Mouse (Mus musculus) forebrain, embryonic 13.5 days (tissue): ENCODE measurements around the gene Fam71e2. TPM values are rescaled to one million over a fixed set of nuclear protein-coding genes. Genes with fewer than 3 reads are reported as not detected.
"Not testable (repeated sequence)": the region's sequence is repeated elsewhere in the genome, so short reads cannot be mapped to it uniquely, and the experiment has no call there.

ENCODE experiments used
- ATAC-seq: fragments of 200-750 bp; cut with Nextera tagmentation; 2 replicates; pipeline ENCODE4 v1.8.0; 2017
- H3K27ac ChIP-seq: fragments of 300-500 bp; sonication (generic); 2 replicates; pipeline ENCODE4 v1.5.1; 2015; ENCODE audit warnings: inconsistent platforms, mild to moderate bottlenecking, moderate library complexity
- H3K27me3 ChIP-seq: fragments of 300-500 bp; sonication (generic); 2 replicates; pipeline ENCODE4 v1.6.1; 2015; ENCODE audit warnings: mild to moderate bottlenecking, inconsistent platforms
- H3K36me3 ChIP-seq: fragments of 300-500 bp; sonication (generic); 2 replicates; pipeline ENCODE4 v1.6.1; 2015; ENCODE audit warnings: mild to moderate bottlenecking, inconsistent platforms; ENCODE audit not compliant: poor library complexity, severe bottlenecking
- H3K4me1 ChIP-seq: fragments of 300-500 bp; sonication (generic); 2 replicates; pipeline ENCODE4 v1.6.1; 2015; ENCODE audit warnings: inconsistent platforms
- H3K4me2 ChIP-seq: fragments of 300-500 bp; sonication (generic); 2 replicates; pipeline ENCODE4 v1.6.1; 2015; ENCODE audit warnings: inconsistent platforms, mild to moderate bottlenecking, moderate library complexity
- H3K4me3 ChIP-seq: fragments of 300-500 bp; sonication (generic); 2 replicates; pipeline ENCODE4 v1.5.1; 2015; ENCODE audit warnings: mild to moderate bottlenecking, inconsistent platforms
- H3K9ac ChIP-seq: fragments of 300-500 bp; sonication (generic); 2 replicates; pipeline ENCODE4 v1.6.1; 2015; ENCODE audit warnings: mild to moderate bottlenecking, inconsistent platforms
- H3K9me3 ChIP-seq: fragments of 300-500 bp; sonication (generic); replicated peaks from 2 replicates; pipeline ENCODE4 v1.6.1; 2016; ENCODE audit warnings: inconsistent platforms
- WGBS: fragments of 180-500 bp; shearing (Covaris S2); methylation state at CpG from one replicate; pipeline ENCODE4 v1.1.7; 2015; 5-methylcytosine and 5-hydroxymethylcytosine counted together
- polyA plus RNA-seq: library from polyadenylated mRNA; unstranded; fragments of >200 nt; fragmentation: Nextera tagmentation; extraction: Ambion mirVana; gene quantifications from 2 replicates; pipeline ENCODE4 v1.2.1, GENCODE M21; 2015

Gene Fam71e2
- polyA plus RNA-seq, 1 experiment from 2014 or later: not detected

DNA sequence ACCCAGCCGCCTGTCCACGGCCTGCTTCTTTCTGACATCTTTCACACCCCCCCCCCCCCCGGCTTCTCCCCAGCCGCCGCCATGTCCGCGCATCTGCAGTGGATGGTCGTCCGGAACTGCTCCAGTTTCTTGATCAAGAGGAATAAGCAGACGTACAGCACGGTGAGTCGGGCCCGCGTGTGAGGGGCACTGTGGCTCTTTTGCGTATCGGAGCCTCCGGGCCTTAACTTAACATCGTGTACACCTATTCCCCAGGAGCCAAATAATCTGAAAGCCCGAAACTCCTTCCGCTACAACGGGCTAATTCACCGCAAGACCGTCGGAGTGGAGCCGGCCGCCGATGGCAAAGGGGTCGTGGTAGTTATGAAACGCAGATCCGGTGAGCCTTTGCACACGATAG, 22.1 kb upstream of the Fam71e2 start:
- Histone ChIP-seq H3K4me1 (peaks cover 31% of the 10 kb centered on the region), H3K36me3 (peaks cover 43% of the 10 kb centered on the region), H3K27me3 (peaks cover 19% of the 10 kb centered on the region), H3K4me2 (peak overlapping the region; percentile 88), H3K9ac (peak overlapping the region; percentile 99), H3K27ac (peak overlapping the region; percentile 87), H3K4me3 (peak overlapping the region; percentile 93)
- WGBS: 2% methylated on average over 31 of the region's 31 CpGs
- 0 out of 2 replicates have a peak, but pooled peaks have one; percentile 2 for ATAC-seq
- not testable (repeated sequence) for H3K9me3 ChIP-seq

GRCm38 (mm10) chr7:4792278-4793212, 21.4 kb upstream of the Fam71e2 start, which contains the start of gene Rpl28:
Gene Rpl28 (plus strand): TSS chr7:4792874.
- peak within 1 kb of the TSS; percentile 93 for H3K4me3 ChIP-seq
- peaks cover 22% of the 10 kb centered on the region for H3K27me3 ChIP-seq
- H3K36me3 ChIP-seq: peaks cover 39% of the 10 kb centered on the region
- peak within 1 kb of the TSS; percentile 99 for H3K9ac ChIP-seq
- H3K4me2 ChIP-seq: peak within 1 kb of the TSS; percentile 88
- peak; percentile 92 for ATAC-seq
- no peaks in the 10 kb centered on the region for H3K9me3 ChIP-seq
- H3K4me1 ChIP-seq: peaks cover 32% of the 10 kb centered on the region
- H3K27ac ChIP-seq: peak within 1 kb of the TSS; percentile 87
- 2% methylated on average over 54 of the region's 54 CpGs for WGBS

- Histone ChIP-seq H3K36me3 (peaks cover 8% of the 10 kb centered on the region), H3K4me1 (peaks cover 26% of the 10 kb centered on the region), H3K9me3 (no peaks in the 10 kb centered on the region), H3K27me3 (peaks cover 25% of the 10 kb centered on the region), H3K9ac (peak within 1 kb of the TSS; percentile 78), H3K4me2 (peak within 1 kb of the TSS; percentile 87), H3K27ac (peak within 1 kb of the TSS; percentile 25; the same call in 1 of the 2 replicates), H3K4me3 (peak within 1 kb of the TSS; percentile 52)
- ATAC-seq: no peak
- WGBS: 12% methylated on average over 27 of the region's 40 CpGs
Observed at GRCm38 (mm10) chr7:4789436-4789935, 18.4 kb upstream of the Fam71e2 start, which contains the start of gene Tmem238. Gene Tmem238 (minus strand): TSS chr7:4789656.

- Histone ChIP-seq H3K4me1 (peaks cover 19% of the 10 kb centered on the region), H3K9ac (peak overlapping the region; percentile 78)
Observed at GRCm38 (mm10) chr7:4788499-4789435, 17.7 kb upstream of the Fam71e2 start.

DNA sequence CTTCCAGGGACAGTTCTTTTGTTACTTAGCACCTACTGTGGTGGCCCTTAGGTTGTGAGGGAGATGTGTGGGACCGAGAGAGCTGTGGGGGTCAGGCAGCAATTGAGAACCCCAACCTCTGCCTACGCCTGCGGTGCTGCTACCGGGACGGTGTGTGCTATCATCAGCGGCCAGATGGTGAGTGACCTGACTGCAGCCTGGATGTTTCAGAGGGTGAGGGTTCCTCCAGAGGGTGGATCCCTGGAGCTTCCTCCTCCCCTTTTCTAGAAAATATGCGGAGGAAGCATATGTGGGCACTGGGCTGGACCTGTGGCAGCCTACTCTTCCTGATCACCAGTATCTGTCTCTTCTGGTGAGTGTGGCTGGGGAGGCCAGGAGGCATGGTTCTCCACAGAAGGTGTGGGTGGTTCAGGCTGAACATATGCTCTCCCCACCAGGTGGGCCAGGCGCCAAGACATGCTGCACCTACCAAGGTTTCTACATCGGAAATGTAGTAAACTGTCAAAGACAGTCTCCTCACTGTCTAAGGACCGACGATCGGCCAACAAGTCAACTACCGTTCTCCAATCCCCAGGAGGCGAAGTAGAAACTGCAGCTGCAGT, 12.7 kb upstream of the Fam71e2 start:
- H3K4me1 ChIP-seq: peaks cover 6% of the 10 kb centered on the region
- no peaks in the 10 kb centered on the region for H3K9me3 ChIP-seq
- no peak overlapping the region for H3K9ac ChIP-seq
- no peak overlapping the region for H3K4me2 ChIP-seq
- peaks cover 47% of the 10 kb centered on the region for H3K27me3 ChIP-seq
- no peak for ATAC-seq
- H3K36me3 ChIP-seq: no peaks in the 10 kb centered on the region
- WGBS: 88% methylated on average over 14 of the region's 14 CpGs
- H3K27ac ChIP-seq: no peak overlapping the region
- H3K4me3 ChIP-seq: no peak overlapping the region

More at GRCm38 (mm10) chr7:4788499-4789435, 17.7 kb upstream of the Fam71e2 start:
- Histone ChIP-seq H3K36me3 (peaks cover under 1% of the 10 kb centered on the region; the same call in 1 of the 2 replicates), H3K27ac (peak overlapping the region; percentile 25; the same call in 1 of the 2 replicates), H3K27me3 (peaks cover 28% of the 10 kb centered on the region), H3K4me3 (peak overlapping the region; percentile 52), H3K9me3 (no peaks in the 10 kb centered on the region), H3K4me2 (peak overlapping the region; percentile 87)
- peak; percentile 37; the same call in 1 of the 2 replicates for ATAC-seq
- 3% methylated on average over 54 of the region's 64 CpGs for WGBS

GRCm38 (mm10) chr7:4782759-4783158, 11.7 kb upstream of the Fam71e2 start, which contains the start of the genes Il11 and Tmem190:
Gene Il11 (minus strand): TSS chr7:4782859.
Gene Tmem190 (plus strand): TSS chr7:4782937.
- Histone ChIP-seq H3K36me3 (no peaks in the 10 kb centered on the region), H3K27me3 (peaks cover 53% of the 10 kb centered on the region), H3K4me1 (no peaks in the 10 kb centered on the region), H3K27ac (no peak within 1 kb of the TSS), H3K9ac (no peak within 1 kb of the TSS), H3K4me2 (no peak within 1 kb of the TSS), H3K9me3 (no peaks in the 10 kb centered on the region), H3K4me3 (no peak within 1 kb of the TSS)
- 81% methylated on average over 2 of the region's 2 CpGs for WGBS
- ATAC-seq: no peak

DNA sequence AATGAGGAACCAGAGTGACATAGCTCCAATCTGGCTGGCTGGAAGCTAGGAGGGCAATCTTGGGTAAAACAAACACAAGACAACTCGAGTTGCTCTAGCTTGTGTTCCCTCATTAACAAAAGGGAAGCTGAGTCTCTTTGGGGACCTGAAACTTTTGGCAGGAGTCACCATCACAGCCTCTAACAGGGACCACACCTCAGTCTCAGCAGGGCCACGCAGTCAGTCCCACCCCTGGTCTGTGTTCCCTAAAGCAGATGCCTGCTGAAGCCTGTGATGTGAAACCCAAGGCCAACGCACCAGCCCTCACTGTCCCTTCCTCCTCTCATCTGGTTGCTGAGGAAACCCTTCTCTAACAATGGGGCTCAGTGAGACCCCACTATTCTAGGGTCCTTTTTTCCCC, 11.0 kb upstream of the Fam71e2 start:
- Histone ChIP-seq H3K4me3 (no peak overlapping the region), H3K4me1 (peaks cover 5% of the 10 kb centered on the region; the same call in 1 of the 2 replicates), H3K9me3 (no peaks in the 10 kb centered on the region), H3K27ac (no peak overlapping the region), H3K4me2 (no peak overlapping the region), H3K9ac (no peak overlapping the region), H3K27me3 (peaks cover 54% of the 10 kb centered on the region), H3K36me3 (no peaks in the 10 kb centered on the region)
- ATAC-seq: no peak
- WGBS: 54% methylated on average over 3 of the region's 3 CpGs

- Histone ChIP-seq H3K9me3 (no peaks in the 10 kb centered on the region), H3K36me3 (no peaks in the 10 kb centered on the region), H3K27ac (no peak overlapping the region), H3K4me2 (no peak overlapping the region), H3K9ac (no peak overlapping the region), H3K4me1 (peaks cover 10% of the 10 kb centered on the region), H3K4me3 (no peak overlapping the region), H3K27me3 (peaks cover 76% of the 10 kb centered on the region)
- 44% methylated on average over 5 of the region's 5 CpGs for WGBS
- ATAC-seq: no peak
Observed at GRCm38 (mm10) chr7:4779921-4780320, 8.8 kb upstream of the Fam71e2 start.

DNA sequence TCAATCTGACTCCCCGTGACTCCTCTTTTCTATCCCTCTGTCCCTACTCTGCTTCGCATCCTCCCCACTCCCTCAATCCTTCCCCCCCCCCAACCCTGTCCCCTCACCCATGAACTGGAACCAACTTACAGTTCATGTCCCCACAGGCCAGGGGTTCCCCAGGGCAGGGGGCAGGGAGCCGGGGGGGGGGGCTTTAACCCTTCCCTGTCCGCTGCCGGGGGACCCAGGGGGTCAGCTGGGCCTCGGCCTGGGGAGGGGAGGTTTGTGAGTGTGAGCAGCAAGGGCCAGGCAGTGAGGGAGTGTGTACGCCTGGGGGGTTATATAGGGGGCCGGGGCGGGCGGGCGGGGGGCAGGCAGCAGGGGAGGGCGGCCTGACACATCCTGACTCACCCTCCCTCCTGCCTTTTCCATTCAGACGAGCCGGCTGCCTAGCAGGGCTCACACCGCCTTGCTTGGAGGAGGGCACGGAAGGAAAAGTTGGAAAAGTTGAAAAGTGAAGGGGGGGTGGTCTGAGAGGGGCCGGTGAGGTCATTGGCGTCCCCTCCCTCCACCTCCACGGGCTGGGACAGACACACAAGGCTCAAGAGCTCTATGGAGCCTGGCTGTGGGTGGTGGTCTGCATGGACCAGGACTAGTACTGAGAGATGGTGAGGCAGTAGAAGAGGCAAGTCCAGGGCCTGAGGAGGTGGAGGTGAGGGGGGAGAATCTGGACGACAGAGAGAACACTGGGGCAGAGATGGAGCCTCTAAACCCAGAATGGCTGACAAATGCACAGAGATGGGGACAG, 6.9 kb upstream of the Fam71e2 start:
- 0 out of 2 replicates have a peak, but pooled peaks have one; percentile 13 for ATAC-seq
- Histone ChIP-seq H3K27ac (no peak overlapping the region), H3K4me1 (peaks cover 10% of the 10 kb centered on the region), H3K4me3 (peak overlapping the region; percentile 31; the same call in 1 of the 2 replicates), H3K9ac (no peak overlapping the region), H3K36me3 (no peaks in the 10 kb centered on the region), H3K27me3 (peaks cover 80% of the 10 kb centered on the region), H3K4me2 (no peak overlapping the region), H3K9me3 (no peaks in the 10 kb centered on the region)
- 2% methylated on average over 14 of the region's 20 CpGs for WGBS
